Mouse (Mus musculus) midbrain, embryonic 12.5 days (tissue): ENCODE data around the gene Slc25a22. TPM values are rescaled to one million over a fixed set of nuclear protein-coding genes. Genes with fewer than 3 reads are reported as not detected.

Source experiments
- ATAC-seq: fragments of 200-750 bp; cut with Nextera tagmentation; 2 replicates; pipeline ENCODE4 v1.8.0; 2017; ENCODE audit warnings: low read depth, moderate TSS enrichment, moderate library complexity; ENCODE audit not compliant: low FRiP score
- H3K27ac ChIP-seq: fragments of 300-500 bp; sonication (generic); replicated peaks from 2 replicates; pipeline ENCODE4 v1.5.1; 2016; ENCODE audit warnings: mild to moderate bottlenecking
- H3K27me3 ChIP-seq: fragments of 300-500 bp; sonication (generic); 2 replicates; pipeline ENCODE4 v1.6.1; 2016; ENCODE audit warnings: mild to moderate bottlenecking
- H3K36me3 ChIP-seq: fragments of 300-500 bp; sonication (generic); 2 replicates; pipeline ENCODE4 v1.6.1; 2016
- H3K4me1 ChIP-seq: fragments of 300-500 bp; sonication (generic); 2 replicates; pipeline ENCODE4 v1.6.1; 2016
- H3K4me2 ChIP-seq: fragments of 300-500 bp; sonication (generic); replicated peaks from 2 replicates; pipeline ENCODE4 v1.6.1; 2016; ENCODE audit warnings: mild to moderate bottlenecking, moderate library complexity
- H3K4me3 ChIP-seq: fragments of 300-500 bp; sonication (generic); 2 replicates; pipeline ENCODE4 v1.5.1; 2016; ENCODE audit warnings: mild to moderate bottlenecking
- H3K9ac ChIP-seq: fragments of 300-500 bp; sonication (generic); replicated peaks from 2 replicates; pipeline ENCODE4 v1.6.1; 2016; ENCODE audit warnings: mild to moderate bottlenecking, moderate library complexity
- H3K9me3 ChIP-seq: fragments of 300-500 bp; sonication (generic); 2 replicates; pipeline ENCODE4 v1.6.1; 2016; ENCODE audit warnings: mild to moderate bottlenecking
- WGBS: fragments of 180-500 bp; shearing (Covaris S2); methylation state at CpG from one replicate; pipeline ENCODE4 v1.1.7; 2016; 5-methylcytosine and 5-hydroxymethylcytosine counted together
- polyA plus RNA-seq: library from polyadenylated mRNA; unstranded; fragments of >200 nt; fragmentation: Nextera tagmentation; extraction: Ambion mirVana; gene quantifications from 2 replicates; pipeline ENCODE4 v1.2.1, GENCODE M21; 2016

Slc25a22 gene
- 52.6 and 52.7 TPM in 2 replicates for polyA plus RNA-seq

DNA sequence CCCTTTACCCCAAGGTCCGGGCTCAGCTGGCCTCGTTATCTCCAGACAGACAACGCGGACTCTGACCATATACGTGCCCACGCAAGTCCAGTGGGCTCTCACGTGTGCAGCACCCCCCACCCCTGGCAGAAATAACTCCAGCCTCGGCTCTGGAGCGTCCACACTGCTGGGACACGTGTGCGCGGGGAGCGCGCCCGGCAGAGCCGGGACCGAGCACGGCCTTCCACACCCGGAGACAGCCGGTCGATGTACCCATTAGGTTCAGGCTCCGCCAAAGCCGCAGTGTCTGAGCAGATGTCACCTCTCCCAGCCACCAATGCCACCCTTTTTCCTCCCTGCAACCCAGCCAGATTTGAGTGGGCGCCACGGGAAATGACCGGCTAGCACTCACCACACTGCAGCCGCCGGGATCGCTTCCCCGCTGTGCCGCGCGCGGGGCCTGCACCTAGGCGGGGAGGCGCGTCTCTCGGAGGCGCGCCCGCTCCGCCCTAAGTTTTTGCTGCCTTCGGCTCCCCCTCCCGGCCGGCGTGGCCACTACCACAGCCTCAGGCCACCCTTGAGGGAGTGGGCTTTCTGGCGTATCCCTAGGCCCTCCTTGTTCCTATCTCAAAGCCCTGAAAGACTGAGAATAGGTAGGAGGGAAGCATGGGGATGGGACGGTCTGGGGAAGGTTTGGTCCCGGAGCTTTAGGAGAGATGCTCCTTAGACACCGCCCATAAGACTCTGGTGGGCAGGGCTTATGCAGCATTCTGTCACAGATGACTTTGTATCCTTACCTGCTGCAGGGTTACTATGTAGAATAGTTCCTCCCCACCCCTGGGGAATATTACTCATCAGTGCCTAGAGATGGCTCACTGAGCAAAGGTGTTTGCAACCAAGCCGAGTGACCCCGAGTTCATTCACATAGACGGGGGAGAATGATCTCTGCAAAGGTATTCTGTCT, at the start of gene Slc25a22:
TSS of gene Slc25a22 (minus strand) at position 715 of the 943 bp plus-strand sequence.
- no peaks in the 10 kb centered on the region for H3K9me3 ChIP-seq
- WGBS = 5% methylated on average over 53 of the region's 53 CpGs
- peak within 1 kb of the TSS; percentile 63 for H3K27ac ChIP-seq
- ATAC-seq = peak; percentile 73
- H3K36me3 ChIP-seq = peaks cover 34% of the 10 kb centered on the region
- H3K4me1 ChIP-seq = peaks cover 60% of the 10 kb centered on the region
- H3K4me3 ChIP-seq = peak within 1 kb of the TSS; percentile 65
- no peaks in the 10 kb centered on the region; the same call in 1 of the 2 replicates for H3K27me3 ChIP-seq
- H3K4me2 ChIP-seq = peak within 1 kb of the TSS; percentile 89
- H3K9ac ChIP-seq = peak within 1 kb of the TSS; percentile 78

- H3K4me2 ChIP-seq = no peak overlapping the region
- ATAC-seq = no peak
- whole genome bisulfite sequencing = 83% methylated on average over 7 of the region's 7 CpGs
- peaks cover 23% of the 10 kb centered on the region for H3K27me3 ChIP-seq
- H3K4me3 ChIP-seq = no peak overlapping the region
- H3K9ac ChIP-seq = no peak overlapping the region
- H3K4me1 ChIP-seq = peaks cover 9% of the 10 kb centered on the region
- H3K27ac ChIP-seq = no peak overlapping the region
- no peaks in the 10 kb centered on the region for H3K9me3 ChIP-seq
- H3K36me3 ChIP-seq = 0 out of 2 replicates have a peak, but pooled peaks cover 6% of the 10 kb centered on the region
These were observed 49.4 kb upstream of the Slc25a22 start for GRCm38 (mm10) chr7:141487141-141487540.

DNA sequence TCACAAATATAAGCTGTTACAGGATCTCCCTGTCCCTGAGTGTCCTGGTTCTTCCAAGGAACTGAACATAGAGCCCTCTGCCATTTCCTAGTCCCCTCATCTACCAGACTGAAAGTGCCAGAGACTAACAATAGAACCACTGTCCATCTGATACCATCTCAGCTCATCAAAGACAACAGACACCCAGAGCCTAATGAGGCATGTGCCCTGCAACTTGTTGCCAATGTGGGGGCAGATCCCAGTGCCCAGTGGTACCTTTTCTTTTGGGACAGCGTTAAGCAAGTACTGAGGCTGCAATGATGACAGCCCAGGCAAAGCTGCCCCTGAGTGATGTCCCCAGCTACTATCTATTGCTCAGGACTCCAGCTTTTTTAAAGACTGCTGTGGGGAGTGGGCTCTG, 48.5 kb upstream of the Slc25a22 start:
- H3K9ac ChIP-seq = no peak overlapping the region
- 0 out of 2 replicates have a peak, but pooled peaks cover 2% of the 10 kb centered on the region for H3K36me3 ChIP-seq
- H3K27ac ChIP-seq = no peak overlapping the region
- peaks cover 18% of the 10 kb centered on the region for H3K4me1 ChIP-seq
- 97% methylated on average over 1 of the region's 1 CpGs for WGBS
- H3K9me3 ChIP-seq = no peaks in the 10 kb centered on the region
- peaks cover 32% of the 10 kb centered on the region for H3K27me3 ChIP-seq
- no peak for ATAC-seq
- no peak overlapping the region for H3K4me3 ChIP-seq
- H3K4me2 ChIP-seq = no peak overlapping the region

DNA sequence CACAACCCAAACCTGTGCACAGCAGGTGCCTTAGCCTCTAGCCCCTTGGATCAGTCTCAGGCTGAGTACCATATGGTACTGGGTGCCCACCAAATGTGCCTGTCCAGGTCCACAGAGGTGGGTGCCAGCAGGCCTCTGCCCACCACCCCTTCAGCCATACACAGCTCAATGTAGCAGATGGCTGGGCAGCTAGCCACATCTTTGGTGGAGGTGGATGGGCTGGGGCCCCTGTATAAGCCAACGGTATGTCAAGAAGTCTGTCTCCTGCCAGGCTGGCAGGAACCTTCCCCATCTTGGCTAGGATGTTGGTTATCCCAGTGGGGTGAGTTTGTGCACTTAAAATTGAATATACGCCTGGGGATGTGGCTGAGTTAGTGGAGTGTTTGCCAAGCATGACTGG, 47.9 kb upstream of the Slc25a22 start:
- H3K27me3 ChIP-seq = peaks cover 39% of the 10 kb centered on the region
- H3K36me3 ChIP-seq = no peaks in the 10 kb centered on the region
- H3K27ac ChIP-seq = no peak overlapping the region
- peaks cover 22% of the 10 kb centered on the region for H3K4me1 ChIP-seq
- no peak overlapping the region for H3K9ac ChIP-seq
- H3K4me3 ChIP-seq = no peak overlapping the region
- no peak for ATAC-seq
- 95% methylated on average over 2 of the region's 2 CpGs for WGBS
- no peaks in the 10 kb centered on the region for H3K9me3 ChIP-seq
- H3K4me2 ChIP-seq = no peak overlapping the region

DNA sequence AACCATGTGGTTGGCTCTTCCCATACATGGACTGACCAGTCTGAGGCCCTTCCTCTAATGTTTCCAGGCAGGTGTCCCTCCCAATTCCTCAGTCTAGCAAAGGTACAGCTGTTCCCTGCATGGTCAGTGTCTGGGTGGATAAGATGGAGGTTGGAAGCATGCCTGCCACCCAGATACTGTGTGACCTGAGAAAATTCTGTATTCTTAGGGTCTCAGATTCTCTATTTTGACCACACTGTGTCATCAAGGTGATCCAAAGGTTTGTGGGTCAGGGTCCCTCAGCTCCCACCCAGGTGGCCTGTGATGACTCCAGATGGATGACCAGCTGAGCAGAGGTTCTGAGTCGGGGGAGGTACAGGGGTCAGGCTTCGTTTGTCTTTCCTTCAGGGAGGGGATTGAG, 47.5 kb upstream of the Slc25a22 start:
- Histone ChIP-seq H3K27me3 (peaks cover 43% of the 10 kb centered on the region), H3K9me3 (no peaks in the 10 kb centered on the region), H3K4me1 (peaks cover 22% of the 10 kb centered on the region), H3K4me3 (no peak overlapping the region), H3K36me3 (no peaks in the 10 kb centered on the region), H3K4me2 (no peak overlapping the region), H3K27ac (no peak overlapping the region), H3K9ac (no peak overlapping the region)
- no peak for ATAC-seq
- WGBS = 70% methylated on average over 2 of the region's 2 CpGs

DNA sequence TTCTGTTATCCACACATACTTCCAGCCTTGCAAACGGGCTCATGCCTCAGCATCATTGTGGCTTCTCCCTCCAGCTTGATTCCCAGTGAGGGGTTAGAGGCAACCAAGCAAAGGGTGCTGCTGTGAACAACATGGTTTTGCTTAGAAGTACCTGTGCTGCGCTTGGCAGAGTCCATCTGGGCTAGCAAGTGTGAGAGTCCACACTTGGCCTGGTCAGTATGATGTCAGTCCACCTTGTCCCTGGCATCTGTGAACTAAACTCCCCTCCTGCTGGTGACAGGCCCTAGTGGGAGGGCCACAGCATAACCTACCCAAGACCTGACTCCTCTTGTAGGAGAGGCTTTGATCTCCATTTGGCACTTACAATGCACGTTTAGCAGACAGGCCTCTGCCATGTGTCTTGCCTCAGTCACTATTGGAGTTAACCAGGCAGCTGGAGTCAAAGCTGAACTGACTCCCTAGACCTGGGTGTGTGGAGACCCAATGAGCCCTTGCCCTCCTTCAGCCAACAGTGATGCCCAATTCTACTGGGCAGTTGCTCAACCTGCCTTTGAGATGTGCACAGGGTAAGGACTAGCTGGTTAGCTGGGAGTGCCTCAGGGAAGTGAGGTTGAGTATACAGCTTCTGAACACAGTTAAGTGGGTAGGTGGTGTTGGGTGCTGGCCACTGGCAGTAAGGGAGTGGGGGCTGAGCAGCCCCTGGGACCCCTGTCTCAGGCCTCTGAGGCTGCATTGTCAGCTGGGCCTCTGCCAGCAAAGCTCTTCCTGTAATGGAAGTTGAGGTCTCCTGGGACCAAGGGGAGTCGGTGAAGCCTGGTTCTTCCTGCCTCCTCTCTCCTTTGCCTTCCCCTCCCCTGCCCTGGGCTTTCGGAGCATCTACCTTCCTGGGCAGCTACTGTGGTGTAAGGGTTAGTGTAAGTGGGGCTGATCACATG, 46.8 kb upstream of the Slc25a22 start:
- Histone ChIP-seq H3K9ac (no peak overlapping the region), H3K36me3 (no peaks in the 10 kb centered on the region), H3K4me2 (no peak overlapping the region), H3K27me3 (peaks cover 47% of the 10 kb centered on the region), H3K27ac (no peak overlapping the region), H3K9me3 (no peaks in the 10 kb centered on the region), H3K4me1 (peaks cover 22% of the 10 kb centered on the region), H3K4me3 (no peak overlapping the region)
- ATAC-seq = no peak
- WGBS = 79% methylated on average over 5 of the region's 5 CpGs

- Histone ChIP-seq H3K27me3 (peaks cover 50% of the 10 kb centered on the region), H3K36me3 (no peaks in the 10 kb centered on the region), H3K9me3 (no peaks in the 10 kb centered on the region), H3K4me2 (peak overlapping the region; percentile 92; the same call in 1 of the 2 replicates), H3K4me1 (peaks cover 22% of the 10 kb centered on the region), H3K9ac (no peak overlapping the region), H3K27ac (no peak overlapping the region), H3K4me3 (no peak overlapping the region)
- WGBS = 70% methylated on average over 6 of the region's 6 CpGs
- ATAC-seq = no peak
These were observed 45.5 kb upstream of the Slc25a22 start for GRCm38 (mm10) chr7:141483114-141483653.

- peak overlapping the region; percentile 92 for H3K4me2 ChIP-seq
- 5% methylated on average over 11 of the region's 11 CpGs for WGBS
- peaks cover 22% of the 10 kb centered on the region for H3K4me1 ChIP-seq
- no peaks in the 10 kb centered on the region for H3K36me3 ChIP-seq
- no peak overlapping the region for H3K27ac ChIP-seq
- H3K9me3 ChIP-seq = no peaks in the 10 kb centered on the region
- no peak for ATAC-seq
- peak overlapping the region; percentile 68 for H3K4me3 ChIP-seq
- peaks cover 56% of the 10 kb centered on the region for H3K27me3 ChIP-seq
- peak overlapping the region; percentile 64 for H3K9ac ChIP-seq
These were observed 44.9 kb upstream of the Slc25a22 start for GRCm38 (mm10) chr7:141482531-141483024.

GRCm38 (mm10) chr7:141481498-141482401, 44.1 kb upstream of the Slc25a22 start:
- peaks cover 65% of the 10 kb centered on the region for H3K27me3 ChIP-seq
- H3K9ac ChIP-seq = peak overlapping the region; percentile 64
- H3K9me3 ChIP-seq = no peaks in the 10 kb centered on the region
- peak; percentile 66 for ATAC-seq
- peak overlapping the region; percentile 92 for H3K4me2 ChIP-seq
- H3K4me3 ChIP-seq = peak overlapping the region; percentile 68
- under 1% methylated on average over 81 of the region's 81 CpGs for WGBS
- H3K36me3 ChIP-seq = no peaks in the 10 kb centered on the region
- 0 out of 2 replicates have a peak overlapping the region, but pooled peaks have one; percentile 30 for H3K27ac ChIP-seq
- H3K4me1 ChIP-seq = peaks cover 25% of the 10 kb centered on the region

- Histone ChIP-seq H3K9ac (peak overlapping the region; percentile 64), H3K27me3 (peaks cover 72% of the 10 kb centered on the region), H3K4me1 (peaks cover 33% of the 10 kb centered on the region), H3K9me3 (no peaks in the 10 kb centered on the region), H3K4me3 (peak overlapping the region; percentile 68), H3K4me2 (peak overlapping the region; percentile 92), H3K27ac (no peak overlapping the region), H3K36me3 (no peaks in the 10 kb centered on the region)
- peak; percentile 57 for ATAC-seq
- WGBS = 9% methylated on average over 10 of the region's 10 CpGs
These were observed 43.3 kb upstream of the Slc25a22 start for GRCm38 (mm10) chr7:141480842-141481497.
